Mouse (Mus musculus) adipose tissue, adult 10 weeks (tissue): ENCODE data around the gene Sh2d4b. TPM values are rescaled to one million over a fixed set of nuclear protein-coding genes. Genes with fewer than 3 reads are reported as not detected.

Experiments used
- polyA plus RNA-seq: library from polyadenylated mRNA; stranded (reverse); fragments of 350-450 nt; fragmentation: Illumina TruSeq; extraction: RNeasy Lipid Tissue Mini Kit (QIAGEN cat#74804); gene quantifications from one replicate; pipeline ENCODE4 v1.2.3, GENCODE M21; 2014; ENCODE audit warnings: low read depth, low replicate concordance

Sh2d4b gene
- polyA plus RNA-seq = 1.9 TPM

DNA sequence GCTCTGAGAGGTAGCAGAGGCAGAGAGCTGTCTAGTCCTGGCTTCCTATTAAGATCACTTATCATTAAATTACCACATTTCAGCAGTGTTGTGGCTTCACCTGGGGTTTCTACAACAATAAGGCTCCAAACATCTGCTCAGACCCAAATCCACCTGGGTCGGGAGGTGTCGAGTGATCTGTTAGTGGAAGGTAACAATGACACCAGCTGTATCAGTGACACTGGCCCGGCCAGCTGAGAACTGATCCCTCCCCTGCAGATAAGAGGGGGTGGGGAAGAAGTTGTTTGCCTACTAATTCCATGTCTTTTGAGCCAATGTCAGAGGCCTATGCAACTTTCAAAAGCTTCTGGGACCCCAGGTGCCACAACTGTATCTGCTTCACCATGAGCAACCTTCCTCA is at the start of gene Sh2d4b:
Sh2d4b (minus strand) TSS at position 71 of the 400 bp plus-strand sequence.

Other genes starting within 250 kb of the Sh2d4b start
- 77.1 TPM for gene Tspan14, start 73.5 kb upstream of the Sh2d4b start, polyA plus RNA-seq
- 160 TPM for gene Fam213a, start 120.5 kb upstream of the Sh2d4b start, polyA plus RNA-seq
- gene Dydc2, start 175.9 kb upstream of the Sh2d4b start, polyA plus RNA-seq = 1.4 TPM
- 1.6 TPM for gene Dydc1, start 179.6 kb upstream of the Sh2d4b start, polyA plus RNA-seq
- 0.47 TPM for gene Mat1a, start 211.8 kb upstream of the Sh2d4b start, polyA plus RNA-seq
- gene Sftpa1, start 238.5 kb upstream of the Sh2d4b start, polyA plus RNA-seq = not detected